ENCODE assay signal across 8 mouse cellular contexts in genomic region chr5:88886668-88887555, GRCm38 (mm10). TPM values are rescaled to one million over a fixed set of nuclear protein-coding genes. Genes with fewer than 3 reads are reported as not detected.
DNase-seq lines count a peak whose midpoint lies in the region; ATAC-seq lines count a peak whose summit lies in the region.

TSS of gene Slc4a4 (plus strand) at chr5:88886818.

- peak within 1 kb of the TSS; percentile 97 for H3K4me2 ChIP-seq in forebrain, embryonic 15.5 days (replicated peaks)

- peak; percentile 86 for ATAC-seq in forebrain, embryonic 15.5 days (replicated peaks)

- H3K4me1 ChIP-seq in brown adipose tissue, adult 24 weeks (ENCODE audit: control insufficient read depth, insufficient read depth, insufficient read length, low read length) = 0 out of 2 replicates have a peak, but pooled peaks cover 4% of the 10 kb centered on the region
- H3K4me1 ChIP-seq in forebrain, embryonic 15.5 days = peaks cover 27% of the 10 kb centered on the region

- peak within 1 kb of the TSS; percentile 67 for H3K9ac ChIP-seq in forebrain, embryonic 15.5 days (replicated peaks)

- H3K9me3 ChIP-seq in forebrain, embryonic 15.5 days = no peaks in the 10 kb centered on the region

- no peaks in the 10 kb centered on the region for H3K36me3 ChIP-seq in forebrain, embryonic 15.5 days

- DNase-seq in NIH3T3 (ENCODE audit: low read depth) = peak; percentile 58
- peak; percentile 77 for DNase-seq in heart, postnatal 4 days
- peak; percentile 24 to 36 for DNase-seq in layer of hippocampus, postnatal 36 days
- peak; percentile 47 for DNase-seq in lung, postnatal 36 days
- peak; percentile 38 for DNase-seq in right cerebral cortex, postnatal 14 days
- no peak for DNase-seq in spleen, postnatal 10 days (ENCODE audit: low spot score in 2 of 2)

- peak within 1 kb of the TSS; percentile 92 for H3K27ac ChIP-seq in brown adipose tissue, adult 24 weeks (replicated peaks; ENCODE audit: low read depth, low read length)
- 0 out of 2 replicates have a peak within 1 kb of the TSS, but pooled peaks have one; percentile 14 for H3K27ac ChIP-seq in forebrain, embryonic 15.5 days (replicated peaks)

- H3K4me3 ChIP-seq in brown adipose tissue, adult 24 weeks (ENCODE audit: insufficient read depth, low read depth, low read length) = peak within 1 kb of the TSS; percentile 87
- peak within 1 kb of the TSS; percentile 70 for H3K4me3 ChIP-seq in forebrain, embryonic 15.5 days

- under 1% methylated on average over 80 of the region's 119 CpGs for WGBS in forebrain, embryonic 15.5 days

- H3K27me3 ChIP-seq in forebrain, embryonic 15.5 days = no peaks in the 10 kb centered on the region

RNA-seq across cellular contexts. Expression of gene Slc4a4, which starts in this region (rescaled TPM):
- 24.9 and 49.3 TPM in 2 replicates for polyA plus RNA-seq in brown adipose tissue, adult 24 weeks (2012; ENCODE audit: insufficient read depth, insufficient read length, missing spikeins)
- 3.7 and 4.1 TPM in 2 replicates for polyA plus RNA-seq in forebrain, embryonic 15.5 days (2015; fragmentation: Nextera tagmentation; extraction: Ambion mirVana)
- total RNA-seq in heart, postnatal 4 days (2021) = 10 to 100 TPM; 39.4 to 40.4 TPM
- 100 to 1,000 TPM; 138 to 164 TPM for total RNA-seq in layer of hippocampus, postnatal 36 days (2021)

Comparison
In these comparisons a context has a peak if more than half of its experiments do, and no peak if none do; other contexts are left out.
1. DNase-seq: peak in NIH3T3 (single experiment), heart, postnatal 4 days (single experiment), layer of hippocampus, postnatal 36 days (2 of 2), lung, postnatal 36 days (single experiment) and right cerebral cortex, postnatal 14 days (single experiment); none in spleen, postnatal 10 days (0 of 2).